Mouse (Mus musculus) adrenal gland, adult 8-10 months (tissue): ENCODE data around the gene Wdr59. TPM values are rescaled to one million over a fixed set of nuclear protein-coding genes. Genes with fewer than 3 reads are reported as not detected.

Experiments used
- DNase-seq: peaks from one replicate; pipeline ENCODE4 v3.0.0; 2022
- total RNA-seq, 4 experiments: library from RNA; stranded (reverse); gene quantifications; 2 replicates each; pipeline ENCODE4 v1.2.4; 2022

Wdr59 gene
- total RNA-seq, result 10 to 100 TPM; 13.4 to 15.9 (median 14.9) TPM

DNA sequence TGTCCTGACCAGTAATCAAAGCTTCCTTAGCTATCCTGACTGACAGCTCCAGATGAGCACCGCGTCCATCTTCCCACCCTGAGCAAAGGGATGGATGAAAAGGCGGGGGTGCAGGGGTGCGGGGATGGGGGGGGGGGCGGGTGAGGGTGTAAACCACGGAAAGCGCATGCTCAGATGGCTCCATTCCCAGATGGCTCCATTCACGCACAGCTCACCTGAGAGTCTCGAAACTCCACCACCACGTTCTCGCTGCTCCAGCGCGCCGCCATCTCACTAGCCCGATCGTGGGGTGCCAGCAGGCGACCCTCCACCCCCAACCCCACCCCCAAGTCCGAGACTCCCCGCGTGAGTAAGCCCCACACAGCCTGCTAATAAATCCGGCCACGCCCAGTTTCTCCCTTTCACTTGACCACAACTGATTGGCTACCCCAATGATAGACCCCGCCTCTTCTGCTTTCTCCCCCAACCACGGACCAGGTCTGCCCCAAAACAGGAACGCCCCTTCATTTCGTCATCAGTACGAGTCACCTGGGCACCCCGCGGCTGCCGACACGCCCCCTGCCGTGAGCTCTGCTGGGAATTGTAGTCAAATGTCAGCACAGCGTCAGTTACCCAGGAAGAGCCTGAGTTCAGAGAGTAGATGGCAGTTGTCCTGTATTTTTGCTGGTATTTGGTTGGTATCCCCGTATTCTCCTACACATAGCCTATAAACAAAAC, at the start of gene Wdr59:
Gene Wdr59 (minus strand): TSS at position 380 of the 717 bp plus-strand sequence.
- DNase-seq, result peak; percentile 98

DNA sequence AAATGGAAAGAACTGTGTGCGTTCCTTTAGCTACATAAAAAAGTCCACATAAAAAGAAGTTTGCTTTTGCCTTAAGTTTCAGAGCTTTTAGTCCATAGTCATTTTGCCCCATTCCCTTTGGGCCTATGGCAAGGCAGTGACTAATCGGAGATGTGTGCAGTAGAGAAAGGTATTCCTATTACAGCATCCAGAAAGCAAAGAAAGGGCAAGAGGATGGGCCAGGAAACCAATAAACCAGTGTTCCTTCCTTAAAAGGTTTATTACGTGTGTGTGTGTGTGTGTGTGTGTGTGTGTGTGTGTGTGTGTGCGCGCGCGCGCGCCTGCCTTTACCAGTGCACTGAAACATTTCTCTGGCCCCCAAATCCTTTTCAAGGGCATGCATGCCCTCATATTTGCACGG, 49.8 kb upstream of the Wdr59 start:
- no peak for DNase-seq

DNA sequence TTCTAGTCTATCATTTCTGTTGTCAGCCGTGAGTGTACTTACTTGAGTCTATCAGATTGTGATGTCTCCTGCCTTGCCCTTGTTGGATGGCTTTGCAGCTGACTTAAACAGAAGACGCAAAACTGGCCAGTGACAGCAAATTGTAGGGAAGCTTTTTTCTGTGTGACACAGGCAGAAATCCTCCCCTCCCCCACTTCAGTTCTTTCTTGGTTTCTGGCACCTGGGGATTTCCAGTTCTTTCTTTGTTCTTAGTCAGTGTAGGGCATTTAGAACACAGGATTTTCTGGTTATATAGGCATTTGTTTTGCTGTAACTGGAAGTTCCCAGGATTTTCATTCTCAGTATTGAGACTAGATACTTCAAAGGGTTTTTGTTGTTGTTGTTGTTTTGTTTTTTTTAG, 48.5 kb upstream of the Wdr59 start:
- DNase-seq, result no peak

DNA sequence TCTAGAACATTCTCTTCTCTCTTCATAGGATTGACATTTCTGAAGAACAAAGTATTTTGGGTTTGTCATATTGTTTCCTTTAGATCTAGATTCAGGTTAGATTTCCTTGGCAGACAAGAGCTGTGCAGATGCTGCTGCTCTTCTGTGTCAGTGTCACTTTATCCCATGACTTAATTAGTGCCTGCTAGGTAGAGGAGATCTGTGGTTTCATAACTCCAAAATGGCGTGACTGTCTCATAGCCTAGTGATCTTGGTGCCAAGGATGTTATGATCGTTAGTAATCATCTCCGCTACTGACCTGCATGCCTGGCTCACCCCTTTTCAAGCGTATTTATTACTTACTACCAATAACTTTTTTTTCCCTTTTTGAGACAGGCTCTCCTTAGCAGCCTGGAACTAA, 48.0 kb upstream of the Wdr59 start:
- DNase-seq, result no peak

DNA sequence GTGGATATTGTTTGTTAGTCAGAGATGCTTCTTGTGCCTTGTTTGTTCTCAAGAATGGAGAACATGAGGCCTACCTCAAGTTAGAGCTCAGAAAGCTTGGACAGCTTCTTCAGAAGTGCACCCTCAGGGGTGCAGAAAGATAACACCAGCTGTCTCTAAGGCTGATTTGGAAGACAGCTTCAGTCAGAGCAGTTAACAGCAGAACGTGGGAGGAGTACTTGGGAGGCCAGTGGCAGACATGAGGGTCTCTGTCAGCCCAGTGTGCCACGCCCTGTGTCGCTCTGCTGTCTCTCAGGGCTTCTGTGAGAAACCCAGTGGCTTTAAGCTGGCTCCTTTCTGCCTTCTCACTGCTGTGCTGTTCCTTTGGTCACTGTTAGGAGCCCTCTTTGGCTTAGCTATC, 46.1 kb upstream of the Wdr59 start:
- DNase-seq, result no peak

DNA sequence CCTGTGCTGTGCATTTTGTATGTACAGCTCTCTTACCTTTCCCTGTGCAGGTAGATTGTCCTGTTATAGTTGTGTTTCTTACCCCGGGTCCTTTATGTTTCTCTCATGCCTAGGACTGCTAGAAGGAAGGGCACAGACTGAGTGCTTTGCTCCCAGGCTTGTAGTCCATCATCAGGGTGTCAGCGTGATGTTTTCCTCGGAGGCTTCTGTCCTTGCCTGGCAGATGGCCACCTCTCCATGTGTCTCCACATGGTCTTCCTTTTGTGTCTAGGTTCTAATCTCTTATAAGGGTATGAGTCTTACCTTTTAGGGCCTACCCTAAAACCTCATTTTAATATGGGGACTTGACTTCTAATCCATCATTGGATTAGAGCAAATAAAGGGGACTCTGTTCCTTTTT, 45.7 kb upstream of the Wdr59 start:
- no peak for DNase-seq

DNA sequence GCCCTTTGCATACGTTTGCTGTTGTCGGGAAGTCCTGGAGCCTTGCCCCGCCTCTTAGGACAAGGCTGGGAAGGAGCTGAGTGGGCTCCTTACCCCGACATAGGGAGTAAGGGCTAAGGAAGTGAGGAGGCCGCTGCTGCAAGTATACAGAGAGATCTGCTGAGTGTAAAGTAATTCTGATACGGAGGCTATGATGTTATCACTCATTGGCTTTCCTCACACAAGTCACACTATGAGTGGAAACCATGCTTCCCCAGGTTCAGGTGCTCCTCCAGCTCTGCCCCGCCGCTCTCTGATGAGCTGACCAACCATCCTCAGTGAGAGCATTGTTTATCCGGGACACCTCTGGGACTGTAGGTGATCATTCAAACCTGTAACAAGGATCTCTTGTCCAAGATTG, 44.4 kb upstream of the Wdr59 start:
- no peak for DNase-seq

DNA sequence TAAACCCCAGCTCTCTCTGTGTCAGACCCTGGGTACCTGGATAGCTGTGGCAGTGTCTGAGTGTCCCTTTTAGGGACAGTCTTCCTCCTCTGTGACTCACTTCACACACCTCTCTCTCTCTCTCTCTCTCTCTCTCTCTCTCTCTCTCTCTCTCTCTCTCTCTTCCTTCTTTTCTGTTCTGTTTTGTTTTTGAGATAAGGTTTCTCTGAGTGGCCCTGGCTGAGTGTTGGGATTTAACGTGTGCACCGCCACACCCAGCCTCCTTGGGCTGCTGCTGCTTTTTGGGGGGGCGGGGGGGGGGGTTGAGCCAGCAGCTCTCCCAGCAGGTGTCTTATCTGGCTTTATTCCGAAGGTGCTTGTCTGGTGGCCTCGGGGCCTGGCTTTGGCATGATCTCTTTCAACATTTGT, 43.9 kb upstream of the Wdr59 start:
- no peak for DNase-seq

DNA sequence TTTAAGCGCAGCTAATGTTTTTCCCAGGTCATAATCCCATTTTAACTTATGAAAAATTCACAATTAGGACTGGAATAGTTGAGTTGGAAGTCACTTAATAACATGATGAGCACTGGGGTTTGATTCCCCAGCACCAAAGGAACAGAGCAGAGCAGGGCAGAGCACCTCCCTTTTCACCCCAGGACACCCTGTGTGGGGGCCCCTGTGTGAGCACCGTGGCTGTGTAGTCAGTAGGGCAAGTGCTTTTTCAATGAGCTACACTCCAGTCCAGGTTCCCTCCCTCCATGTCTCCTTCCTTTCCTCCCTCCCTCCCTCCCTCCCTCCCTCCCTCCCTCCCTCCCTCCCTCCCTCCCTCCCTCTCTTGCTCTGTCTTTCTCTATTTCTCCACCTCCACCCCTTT, 42.2 kb upstream of the Wdr59 start:
- DNase-seq, result no peak

DNA sequence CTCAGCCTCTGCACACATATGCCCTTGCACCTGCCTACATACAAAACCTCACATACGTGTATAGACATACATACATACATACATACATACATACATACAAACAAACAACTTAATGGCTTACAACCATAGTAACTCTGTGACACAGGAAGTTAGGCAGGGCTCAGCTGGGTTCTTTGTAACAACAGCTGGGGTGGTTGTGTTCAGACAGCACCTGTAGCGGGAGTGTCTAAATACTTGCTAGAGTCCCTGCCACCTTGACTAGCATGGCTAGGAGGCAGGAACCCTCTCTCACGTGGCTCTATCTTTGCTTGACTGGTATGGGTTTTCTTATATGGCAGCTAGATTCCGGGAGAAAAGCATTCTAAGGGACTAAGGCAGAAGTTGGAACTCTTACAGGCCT, 41.8 kb upstream of the Wdr59 start:
- DNase-seq, result no peak

DNA sequence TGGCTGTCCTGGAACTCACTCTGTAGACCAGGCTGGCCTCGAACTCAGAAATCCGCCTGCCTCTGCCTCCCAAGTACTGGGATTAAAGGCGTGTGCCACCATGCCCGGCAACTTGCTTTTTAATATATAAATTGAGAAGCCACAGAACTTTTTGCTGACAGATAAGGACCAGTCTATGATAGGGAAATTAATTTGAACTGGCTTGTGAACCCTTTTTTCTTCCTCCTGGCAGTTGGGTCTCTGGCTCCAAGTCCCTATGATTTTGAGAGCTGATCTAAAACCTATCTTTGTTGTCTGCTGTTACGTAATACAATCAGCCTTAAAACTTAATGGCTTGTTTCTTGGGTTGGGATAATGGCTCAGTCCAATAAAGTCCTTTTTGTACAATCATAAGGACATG, 41.2 kb upstream of the Wdr59 start:
- no peak for DNase-seq

DNA sequence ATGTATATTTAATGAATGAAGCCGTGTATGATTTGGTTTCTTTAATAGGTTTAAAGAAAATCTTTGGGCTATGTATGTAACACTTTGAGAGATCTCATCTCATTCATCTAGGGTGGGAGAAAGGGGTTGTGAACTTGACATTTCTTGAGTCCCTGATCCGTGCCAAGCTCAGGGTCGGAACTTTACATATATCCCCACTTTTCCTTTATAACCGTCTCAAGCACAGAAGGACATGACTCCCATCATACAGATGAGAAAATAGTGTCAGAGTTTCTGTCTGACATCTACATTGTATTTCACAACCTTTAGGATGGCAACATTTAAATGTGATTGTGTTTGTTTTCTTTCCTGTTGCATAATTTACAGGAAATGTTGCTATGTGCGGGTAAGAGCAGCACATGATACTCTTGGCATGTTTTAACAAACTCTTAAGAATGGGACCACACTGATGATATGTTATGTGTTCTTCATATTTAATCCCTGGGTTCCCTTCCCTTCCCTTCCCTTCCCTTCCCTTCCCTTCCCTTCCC, 40.4 kb upstream of the Wdr59 start:
- no peak for DNase-seq

DNA sequence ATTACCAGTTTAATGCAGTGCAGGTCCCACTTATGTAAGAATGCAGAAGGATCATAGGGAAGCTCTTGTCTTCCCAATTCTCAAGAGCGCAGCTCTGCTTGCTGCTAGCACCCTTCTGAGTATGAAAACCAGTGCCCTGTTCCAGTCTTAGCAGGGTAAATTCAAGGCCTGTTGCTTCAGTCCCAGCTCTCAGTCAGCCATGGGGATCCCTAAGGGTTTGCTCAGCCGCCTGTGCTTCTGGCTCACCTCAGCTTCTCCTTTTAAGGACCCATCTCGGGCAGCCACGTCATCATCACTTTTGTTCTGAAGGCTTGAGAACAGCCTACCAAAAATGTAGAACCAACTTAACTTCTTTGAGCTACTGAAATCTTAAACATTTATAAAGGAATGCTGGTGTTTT, 39.9 kb upstream of the Wdr59 start:
- no peak for DNase-seq

DNA sequence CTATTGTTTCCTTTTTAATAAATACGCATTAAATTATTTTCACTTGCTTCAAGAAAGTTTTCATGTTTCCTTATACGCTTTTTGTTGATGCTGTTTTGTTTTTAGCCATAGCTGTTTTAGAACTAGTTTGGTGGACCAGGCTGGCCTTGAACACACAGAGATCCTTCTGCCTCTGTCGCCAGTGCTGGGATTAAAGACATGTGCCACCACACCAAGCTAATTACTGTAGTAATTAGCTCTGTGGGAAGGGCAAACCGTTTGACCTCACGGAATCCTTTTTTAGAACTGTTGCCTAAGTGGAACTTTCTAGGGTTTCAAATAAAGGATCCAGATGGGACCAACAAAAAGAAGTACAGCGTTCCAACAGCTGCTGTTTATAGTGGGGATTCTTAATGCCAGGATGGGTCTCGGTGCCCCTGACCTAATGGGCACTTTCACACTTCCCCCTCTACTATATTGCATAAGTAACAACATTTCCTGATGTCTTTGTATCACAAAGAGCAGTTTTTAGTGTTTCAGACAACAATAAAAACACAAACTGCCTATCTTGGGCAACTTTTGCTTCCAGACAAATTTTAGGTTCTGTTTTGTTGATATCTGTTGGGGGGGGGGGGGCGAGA, 29.7 kb upstream of the Wdr59 start:
- no peak for DNase-seq

DNA sequence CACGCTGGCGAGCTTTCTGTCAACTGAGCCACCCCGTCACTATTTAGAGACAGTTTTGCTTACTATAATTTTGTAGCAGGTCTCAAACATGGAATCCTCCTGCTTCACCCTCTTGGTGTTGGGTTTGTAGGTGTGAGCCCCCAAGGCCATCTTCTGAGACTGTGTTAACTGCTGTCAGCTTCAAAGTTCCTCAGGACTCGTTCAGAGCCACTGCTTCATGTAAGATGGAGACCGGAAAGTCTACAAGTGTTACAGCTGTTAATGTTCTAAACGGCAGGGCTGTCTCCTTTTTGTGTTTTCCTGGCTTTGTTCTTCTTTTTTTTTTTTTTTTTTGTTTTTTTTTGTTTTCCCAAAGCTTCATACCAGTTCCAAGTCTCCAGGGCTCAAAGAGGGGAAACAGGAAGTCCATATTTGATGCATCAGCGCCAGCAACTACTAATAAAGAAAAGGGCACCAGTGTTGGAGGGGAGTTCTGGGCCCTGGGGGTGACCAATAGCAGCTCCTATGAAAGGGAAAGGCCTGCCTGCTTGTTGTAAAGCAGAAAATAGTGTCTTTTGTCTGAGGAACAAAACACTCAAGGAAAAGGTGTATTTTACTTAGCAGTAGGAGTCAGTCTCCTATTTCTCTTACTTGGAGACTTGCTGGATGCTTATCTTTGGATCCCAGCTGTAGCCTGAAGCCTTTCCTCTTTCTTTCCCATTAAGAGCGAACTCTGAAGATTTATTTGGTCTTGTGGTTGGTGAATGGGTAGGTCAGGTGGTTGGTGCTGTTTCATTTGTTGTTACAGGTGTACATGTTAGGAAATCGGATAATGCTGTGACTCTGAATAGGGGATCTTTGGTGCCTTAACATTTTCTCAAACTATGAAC, 28.3 kb upstream of the Wdr59 start:
- DNase-seq, result no peak

DNA sequence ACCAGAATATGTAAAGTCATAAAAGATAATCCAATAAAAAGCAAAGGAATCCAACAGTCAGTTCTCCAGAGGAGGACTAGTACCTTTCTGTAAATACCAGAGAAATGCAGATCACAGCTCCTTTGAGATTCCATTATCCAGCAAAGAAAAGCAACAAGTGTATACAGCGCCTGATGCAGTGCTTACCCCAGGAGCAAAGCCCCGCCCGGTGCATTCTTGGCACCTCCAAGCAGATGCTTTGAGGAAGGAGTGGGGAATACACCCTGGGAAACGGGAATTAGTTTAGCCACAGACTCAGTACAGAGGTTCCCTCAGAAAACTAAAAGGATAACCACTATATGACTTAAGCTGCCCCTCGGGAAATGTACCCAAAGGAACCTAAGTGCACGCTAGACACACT, 26.3 kb upstream of the Wdr59 start:
- no peak for DNase-seq

DNA sequence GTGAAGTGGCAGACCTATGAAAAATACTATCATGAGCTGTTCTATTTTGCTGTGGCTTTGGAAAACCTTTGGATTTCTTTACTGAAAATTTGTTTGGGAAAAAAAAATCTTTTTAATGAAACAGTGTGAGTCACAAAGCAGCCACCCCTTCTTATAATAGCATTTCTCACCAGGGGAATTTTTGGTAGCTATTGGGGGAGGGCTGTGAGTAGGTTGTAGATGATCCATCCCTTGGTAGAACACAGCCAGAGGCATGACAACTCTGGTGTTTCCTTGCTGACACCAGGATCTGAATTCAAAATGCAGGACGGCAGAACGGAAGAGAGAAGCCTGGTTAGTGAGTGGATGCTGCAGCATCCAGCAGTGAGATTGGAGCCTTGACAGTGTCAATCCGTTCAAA, 25.3 kb upstream of the Wdr59 start:
- no peak for DNase-seq

DNA sequence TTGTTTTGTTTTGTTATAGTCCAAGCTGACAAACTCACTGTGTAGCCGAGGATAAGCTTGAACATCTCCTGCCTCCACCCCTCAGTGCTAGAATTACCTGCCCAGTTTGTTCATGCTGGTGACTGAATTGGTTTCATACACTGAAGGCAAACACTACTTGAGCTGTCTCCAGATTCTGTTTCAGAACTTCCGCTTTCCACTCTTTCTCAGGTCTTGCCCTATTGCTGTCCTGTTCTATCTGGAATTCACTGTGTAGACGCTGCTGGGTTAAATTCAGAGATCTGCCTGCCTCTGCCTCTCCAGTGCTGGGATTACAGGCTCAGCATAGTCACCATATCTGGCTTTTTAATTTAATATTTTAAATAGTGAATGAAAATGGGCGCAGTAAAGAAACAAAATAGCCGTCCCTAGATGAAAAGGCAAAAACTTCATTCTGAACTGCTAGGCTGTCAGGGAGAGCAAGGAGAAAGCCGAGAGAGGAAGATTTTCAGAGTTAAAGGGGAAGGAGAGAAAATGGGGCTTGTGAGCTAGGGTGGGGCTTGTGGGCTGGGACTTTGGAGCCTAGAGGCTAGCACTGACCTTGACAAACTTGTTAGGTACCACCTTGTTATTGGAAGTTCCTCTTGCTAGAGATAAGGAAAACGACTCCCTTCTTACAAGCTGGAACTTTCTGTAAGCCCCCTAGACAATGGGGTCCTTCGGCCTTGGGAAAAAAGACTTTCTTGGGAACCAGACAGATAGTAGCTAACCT, 23.7 kb upstream of the Wdr59 start:
- no peak for DNase-seq

DNA sequence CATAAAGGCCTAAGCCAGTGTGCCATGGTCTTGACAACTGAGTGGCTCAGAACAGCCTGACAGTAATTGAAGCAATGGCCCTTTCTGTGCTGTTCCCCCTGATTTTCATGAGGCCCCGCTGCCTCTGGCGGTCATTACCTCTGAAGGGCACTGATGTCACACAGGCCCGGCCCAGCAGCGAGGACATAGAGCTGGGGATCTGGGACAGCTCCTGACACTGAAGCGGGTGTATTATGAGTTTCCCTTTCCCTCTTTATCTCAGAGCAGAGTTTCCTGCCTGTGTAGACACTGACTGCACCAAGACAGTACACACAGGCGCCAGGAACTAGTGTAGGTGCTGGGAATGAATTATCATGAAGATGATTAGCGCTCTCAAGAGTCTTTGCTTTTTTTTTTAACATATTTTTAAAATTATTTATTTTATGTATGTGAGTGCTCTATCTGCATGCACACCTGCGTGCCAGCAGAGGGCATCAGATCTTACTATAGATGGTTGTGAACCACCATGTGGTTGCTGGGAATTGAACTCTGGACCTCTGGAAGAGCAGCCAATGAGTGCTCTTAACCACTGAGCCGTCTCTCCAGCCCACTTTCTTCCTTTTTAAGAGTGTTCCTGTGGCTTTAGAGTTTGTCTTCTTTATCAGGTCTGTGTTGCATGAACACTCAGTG, 22.0 kb upstream of the Wdr59 start:
- no peak for DNase-seq

DNA sequence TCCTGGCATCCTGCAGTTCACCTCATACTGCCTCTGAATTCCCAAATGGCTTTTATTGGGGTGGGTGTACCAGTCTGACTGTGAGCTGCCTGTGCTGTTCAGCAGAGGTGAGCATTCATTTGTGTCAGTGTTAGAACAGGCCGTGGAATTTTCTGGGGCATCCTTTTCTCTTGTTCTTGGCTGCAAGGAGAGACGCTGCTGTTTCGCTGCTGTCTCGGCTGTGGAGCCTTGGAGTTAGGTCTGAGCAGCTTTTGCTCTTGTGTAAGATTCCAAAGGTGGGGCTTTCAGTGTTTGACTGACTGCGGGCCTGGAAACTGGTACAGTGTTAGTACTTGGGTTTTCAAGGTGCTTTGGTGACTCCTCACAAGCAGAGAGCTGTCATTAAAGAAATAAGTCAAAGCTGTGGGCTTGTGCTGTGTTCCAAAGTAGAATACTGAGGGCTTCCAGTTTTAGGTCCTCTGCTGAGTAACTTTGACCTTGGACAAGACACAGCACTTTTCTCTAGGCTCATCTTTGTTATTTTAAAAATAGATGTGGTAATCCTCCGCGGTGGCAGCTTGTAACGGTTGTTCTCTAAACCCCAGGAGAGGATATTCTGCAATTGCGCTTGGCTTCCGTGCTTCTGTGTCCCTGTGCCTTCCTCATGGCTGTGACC, 17.7 kb upstream of the Wdr59 start:
- DNase-seq, result peak; percentile 41

DNA sequence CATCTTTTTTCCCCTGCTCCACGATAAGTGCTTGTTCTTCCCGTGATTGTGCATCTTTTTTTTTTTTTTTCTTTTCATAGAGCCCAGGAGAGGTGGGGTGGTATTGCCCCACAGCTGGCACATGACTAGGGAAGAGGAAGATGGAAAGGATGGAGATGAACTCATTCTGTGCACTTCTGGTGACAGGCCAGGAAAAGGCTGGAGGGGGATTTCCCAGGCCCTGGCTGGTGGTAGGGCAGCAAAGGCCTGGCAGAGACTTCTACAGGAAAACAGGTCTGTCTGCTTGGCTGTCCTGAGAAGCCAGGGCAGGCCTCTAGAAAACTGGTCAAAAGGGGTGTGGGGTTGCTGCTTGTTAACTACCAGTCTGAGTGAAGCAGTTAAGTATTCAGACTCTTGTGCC, 16.3 kb upstream of the Wdr59 start:
- peak; percentile 34 for DNase-seq

DNA sequence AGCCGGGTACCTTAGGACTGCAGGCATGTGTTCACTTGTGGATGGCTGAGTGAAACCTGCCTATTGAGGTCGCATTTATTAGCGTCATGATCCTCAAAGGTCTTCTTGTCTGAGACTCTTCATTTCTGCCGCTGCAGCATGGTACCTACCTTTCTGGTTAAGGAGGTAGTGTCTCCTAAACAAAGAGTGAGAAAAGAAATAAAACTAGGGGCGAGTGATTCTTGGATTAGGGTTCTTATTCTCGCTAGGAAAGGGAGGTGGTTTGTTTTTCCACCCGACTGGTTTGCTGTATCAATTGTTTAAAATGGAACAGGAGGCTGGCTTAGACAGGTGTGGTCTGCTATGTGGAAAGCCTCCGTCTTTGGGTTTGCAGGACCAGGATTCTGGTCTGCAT, 15.9 kb upstream of the Wdr59 start:
- DNase-seq, result no peak
